Mouse (Mus musculus): ENCODE results near the gene Anxa6. TPM values are rescaled to one million over a fixed set of nuclear protein-coding genes. Genes with fewer than 3 reads are reported as not detected.
"Not testable (repeated sequence)": the region's sequence is repeated elsewhere in the genome, so short reads cannot be mapped to it uniquely, and the experiment has no call there.

Gene Anxa6
- polyA plus RNA-seq, 1 experiment from 2014 or later, result 42.3 TPM

- Histone ChIP-seq H3K27me3 (ENCODE audit: control insufficient read depth, insufficient read depth, low read length) (no peaks in the 10 kb centered on the region), H3K27ac (ENCODE audit: low read depth, low read length) (no peak overlapping the region), H3K36me3 (ENCODE audit: control insufficient read depth, insufficient read depth, low read length) (no peaks in the 10 kb centered on the region), H3K9ac (replicated peaks; ENCODE audit: low read depth, low read length) (no peak overlapping the region), H3K4me1 (ENCODE audit: control insufficient read depth, insufficient read depth, low read length) (no peaks in the 10 kb centered on the region), H3K4me3 (ENCODE audit: low read depth, low read length) (no peak overlapping the region), H3K9me3 (ENCODE audit: control insufficient read depth, low read length) (no peaks in the 10 kb centered on the region), H3K4me2 (ENCODE audit: low read depth, low read length) (no peak overlapping the region)
- WGBS, result 86% methylated on average over 6 of the region's 6 CpGs
- no peak for ATAC-seq (ENCODE audit: low read depth)
Observed at GRCm38 (mm10) chr11:54965234-54965633, 68.0 kb downstream of the Anxa6 start.

GRCm38 (mm10) chr11:54962810-54963209, 70.4 kb downstream of the Anxa6 start, which contains the start of gene Tnip1:
Gene Tnip1 (minus strand): TSS chr11:54962917.
- Histone ChIP-seq H3K4me3 (ENCODE audit: low read depth, low read length) (no peak within 1 kb of the TSS), H3K4me2 (ENCODE audit: low read depth, low read length) (no peak within 1 kb of the TSS), H3K27me3 (ENCODE audit: control insufficient read depth, insufficient read depth, low read length) (no peaks in the 10 kb centered on the region), H3K4me1 (ENCODE audit: control insufficient read depth, insufficient read depth, low read length) (no peaks in the 10 kb centered on the region), H3K27ac (ENCODE audit: low read depth, low read length) (no peak within 1 kb of the TSS), H3K9ac (replicated peaks; ENCODE audit: low read depth, low read length) (no peak within 1 kb of the TSS), H3K36me3 (ENCODE audit: control insufficient read depth, insufficient read depth, low read length) (no peaks in the 10 kb centered on the region), H3K9me3 (ENCODE audit: control insufficient read depth, low read length) (no peaks in the 10 kb centered on the region)
- ATAC-seq (ENCODE audit: low read depth), result no peak
- 54% methylated on average over 6 of the region's 6 CpGs for WGBS

DNA sequence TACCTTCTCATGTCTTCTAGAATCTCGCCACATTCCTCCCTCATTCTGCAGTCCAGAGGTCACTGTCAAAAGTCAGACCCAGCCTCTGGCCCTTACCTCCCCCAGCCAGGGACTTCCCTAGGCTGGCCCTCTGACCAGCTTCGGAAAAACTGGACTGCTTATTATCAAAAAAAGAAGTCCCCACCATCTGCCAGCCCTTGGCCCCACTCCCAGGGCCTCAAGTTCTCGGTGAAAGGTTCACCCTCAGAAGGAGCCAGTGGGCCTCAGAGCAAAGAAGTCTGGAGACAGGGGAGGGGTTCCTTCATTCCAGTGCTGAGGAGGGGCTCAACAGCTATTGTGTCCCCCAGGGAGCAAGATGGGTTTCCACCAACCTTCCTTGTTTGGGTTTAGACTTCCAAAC, 71.3 kb downstream of the Anxa6 start:
- Histone ChIP-seq H3K4me1 (ENCODE audit: control insufficient read depth, insufficient read depth, low read length) (no peaks in the 10 kb centered on the region), H3K27me3 (ENCODE audit: control insufficient read depth, insufficient read depth, low read length) (no peaks in the 10 kb centered on the region), H3K4me3 (ENCODE audit: low read depth, low read length) (no peak overlapping the region), H3K9me3 (ENCODE audit: control insufficient read depth, low read length) (no peaks in the 10 kb centered on the region), H3K9ac (replicated peaks; ENCODE audit: low read depth, low read length) (no peak overlapping the region), H3K27ac (ENCODE audit: low read depth, low read length) (no peak overlapping the region), H3K4me2 (ENCODE audit: low read depth, low read length) (no peak overlapping the region), H3K36me3 (ENCODE audit: control insufficient read depth, insufficient read depth, low read length) (no peaks in the 10 kb centered on the region)
- ATAC-seq (ENCODE audit: low read depth), result no peak
- 84% methylated on average over 3 of the region's 3 CpGs for WGBS

GRCm38 (mm10) chr11:54961164-54961850, 71.9 kb downstream of the Anxa6 start:
- no peak overlapping the region for H3K9ac ChIP-seq (replicated peaks; ENCODE audit: low read depth, low read length)
- WGBS, result 79% methylated on average over 6 of the region's 6 CpGs
- no peaks in the 10 kb centered on the region for H3K4me1 ChIP-seq (ENCODE audit: control insufficient read depth, insufficient read depth, low read length)
- no peaks in the 10 kb centered on the region for H3K9me3 ChIP-seq (ENCODE audit: control insufficient read depth, low read length)
- H3K4me3 ChIP-seq (ENCODE audit: low read depth, low read length), result no peak overlapping the region
- H3K27me3 ChIP-seq (ENCODE audit: control insufficient read depth, insufficient read depth, low read length), result no peaks in the 10 kb centered on the region
- no peak overlapping the region for H3K27ac ChIP-seq (ENCODE audit: low read depth, low read length)
- no peaks in the 10 kb centered on the region for H3K36me3 ChIP-seq (ENCODE audit: control insufficient read depth, insufficient read depth, low read length)
- no peak overlapping the region for H3K4me2 ChIP-seq (ENCODE audit: low read depth, low read length)
- no peak for ATAC-seq (ENCODE audit: low read depth)

- 90% methylated on average over 6 of the region's 6 CpGs for WGBS
- H3K27ac ChIP-seq (ENCODE audit: low read depth, low read length), result no peak overlapping the region
- no peak overlapping the region for H3K4me2 ChIP-seq (ENCODE audit: low read depth, low read length)
- H3K9ac ChIP-seq (replicated peaks; ENCODE audit: low read depth, low read length), result no peak overlapping the region
- no peaks in the 10 kb centered on the region for H3K27me3 ChIP-seq (ENCODE audit: control insufficient read depth, insufficient read depth, low read length)
- no peaks in the 10 kb centered on the region for H3K9me3 ChIP-seq (ENCODE audit: control insufficient read depth, low read length)
- H3K36me3 ChIP-seq (ENCODE audit: control insufficient read depth, insufficient read depth, low read length), result no peaks in the 10 kb centered on the region
- no peak overlapping the region for H3K4me3 ChIP-seq (ENCODE audit: low read depth, low read length)
- H3K4me1 ChIP-seq (ENCODE audit: control insufficient read depth, insufficient read depth, low read length), result no peaks in the 10 kb centered on the region
- no peak for ATAC-seq (ENCODE audit: low read depth)
Observed at GRCm38 (mm10) chr11:54960251-54960650, 73.0 kb downstream of the Anxa6 start.

DNA sequence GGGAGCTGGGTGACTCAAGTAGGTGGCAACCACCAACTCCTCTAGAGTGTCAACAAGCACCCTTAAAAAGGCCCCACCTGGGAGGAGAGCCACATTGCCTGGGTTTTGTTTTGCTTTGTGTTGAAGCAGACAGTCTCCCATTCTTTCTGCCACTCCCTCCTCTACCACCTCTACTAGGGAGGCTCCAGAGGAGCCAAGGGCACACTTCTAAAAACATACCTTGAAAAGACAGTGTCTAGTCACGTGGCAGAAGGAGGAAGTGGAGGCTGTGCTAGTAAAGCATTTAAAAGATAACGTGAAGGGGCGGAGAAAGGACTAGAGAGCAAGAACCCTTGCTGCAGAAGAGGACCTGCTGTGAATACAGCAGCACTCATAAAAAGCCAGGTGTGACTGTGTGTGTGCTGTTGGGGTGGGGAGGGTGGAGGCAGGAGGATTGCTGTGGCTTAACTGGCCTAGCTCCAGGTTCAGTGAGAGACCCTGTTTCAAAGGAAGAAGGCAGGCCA, 74.6 kb downstream of the Anxa6 start:
- no peak for ATAC-seq (ENCODE audit: low read depth)
- Histone ChIP-seq H3K4me1 (ENCODE audit: control insufficient read depth, insufficient read depth, low read length) (0 out of 2 replicates have a peak, but pooled peaks cover 4% of the 10 kb centered on the region), H3K9ac (replicated peaks; ENCODE audit: low read depth, low read length) (no peak overlapping the region), H3K27ac (ENCODE audit: low read depth, low read length) (no peak overlapping the region), H3K36me3 (ENCODE audit: control insufficient read depth, insufficient read depth, low read length) (no peaks in the 10 kb centered on the region), H3K27me3 (ENCODE audit: control insufficient read depth, insufficient read depth, low read length) (no peaks in the 10 kb centered on the region), H3K4me2 (ENCODE audit: low read depth, low read length) (no peak overlapping the region), H3K4me3 (ENCODE audit: low read depth, low read length) (no peak overlapping the region), H3K9me3 (ENCODE audit: control insufficient read depth, low read length) (no peaks in the 10 kb centered on the region)
- 52% methylated on average over 3 of the region's 3 CpGs for WGBS

DNA sequence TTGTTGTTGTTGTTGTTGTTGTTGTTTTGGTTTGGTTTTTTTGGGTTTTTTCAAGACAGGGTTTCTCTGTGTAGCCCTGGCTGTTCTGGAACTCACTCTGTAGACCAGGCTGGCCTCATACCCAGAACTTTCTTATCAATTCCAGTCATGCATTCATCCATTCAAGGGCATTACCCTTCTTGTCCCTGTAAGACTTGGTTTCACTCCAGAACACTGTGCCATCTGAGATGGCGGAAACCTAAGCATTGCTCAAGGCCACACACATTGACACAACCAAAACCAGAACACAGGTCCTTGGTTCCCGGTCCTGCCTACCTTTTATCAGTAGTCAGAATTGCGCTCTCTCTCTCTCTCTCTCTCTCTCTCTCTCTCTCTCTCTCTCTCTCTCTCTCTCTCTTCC, 75.5 kb downstream of the Anxa6 start:
- H3K27ac ChIP-seq (ENCODE audit: low read depth, low read length); H3K4me2 ChIP-seq (ENCODE audit: low read depth, low read length); H3K9me3 ChIP-seq (ENCODE audit: control insufficient read depth, low read length); H3K36me3 ChIP-seq (ENCODE audit: control insufficient read depth, insufficient read depth, low read length); H3K4me3 ChIP-seq (ENCODE audit: low read depth, low read length); ATAC-seq (ENCODE audit: low read depth); H3K9ac ChIP-seq (replicated peaks; ENCODE audit: low read depth, low read length); H3K27me3 ChIP-seq (ENCODE audit: control insufficient read depth, insufficient read depth, low read length); H3K4me1 ChIP-seq (ENCODE audit: control insufficient read depth, insufficient read depth, low read length): not testable (repeated sequence)
- 86% methylated on average over 3 of the region's 3 CpGs for WGBS

DNA sequence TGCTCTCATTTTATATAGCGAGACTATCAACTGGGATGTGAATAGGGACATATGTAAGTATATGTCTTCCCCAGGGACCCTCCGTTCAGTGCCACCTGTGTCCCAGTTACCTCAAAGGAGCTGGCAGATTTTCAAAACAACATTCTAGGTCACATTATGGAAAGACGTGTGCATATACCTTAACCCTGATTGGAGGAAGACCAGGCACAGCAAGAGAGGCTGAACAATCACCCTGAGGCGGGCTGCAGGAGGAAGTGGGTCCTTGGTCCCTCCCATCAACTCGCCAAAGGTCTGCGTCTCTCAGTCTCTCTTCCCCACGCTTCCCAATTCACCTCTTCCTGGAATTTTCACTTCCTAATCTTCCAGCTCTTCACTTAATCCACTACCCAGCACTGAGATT, 76.3 kb downstream of the Anxa6 start:
- 66% methylated on average over 7 of the region's 7 CpGs for WGBS
- Histone ChIP-seq H3K9ac (replicated peaks; ENCODE audit: low read depth, low read length) (no peak overlapping the region), H3K27ac (ENCODE audit: low read depth, low read length) (no peak overlapping the region), H3K4me2 (ENCODE audit: low read depth, low read length) (no peak overlapping the region), H3K4me3 (ENCODE audit: low read depth, low read length) (no peak overlapping the region), H3K27me3 (ENCODE audit: control insufficient read depth, insufficient read depth, low read length) (no peaks in the 10 kb centered on the region), H3K4me1 (ENCODE audit: control insufficient read depth, insufficient read depth, low read length) (0 out of 2 replicates have a peak, but pooled peaks cover 4% of the 10 kb centered on the region), H3K36me3 (ENCODE audit: control insufficient read depth, insufficient read depth, low read length) (no peaks in the 10 kb centered on the region), H3K9me3 (ENCODE audit: control insufficient read depth, low read length) (no peaks in the 10 kb centered on the region)
- no peak for ATAC-seq (ENCODE audit: low read depth)

DNA sequence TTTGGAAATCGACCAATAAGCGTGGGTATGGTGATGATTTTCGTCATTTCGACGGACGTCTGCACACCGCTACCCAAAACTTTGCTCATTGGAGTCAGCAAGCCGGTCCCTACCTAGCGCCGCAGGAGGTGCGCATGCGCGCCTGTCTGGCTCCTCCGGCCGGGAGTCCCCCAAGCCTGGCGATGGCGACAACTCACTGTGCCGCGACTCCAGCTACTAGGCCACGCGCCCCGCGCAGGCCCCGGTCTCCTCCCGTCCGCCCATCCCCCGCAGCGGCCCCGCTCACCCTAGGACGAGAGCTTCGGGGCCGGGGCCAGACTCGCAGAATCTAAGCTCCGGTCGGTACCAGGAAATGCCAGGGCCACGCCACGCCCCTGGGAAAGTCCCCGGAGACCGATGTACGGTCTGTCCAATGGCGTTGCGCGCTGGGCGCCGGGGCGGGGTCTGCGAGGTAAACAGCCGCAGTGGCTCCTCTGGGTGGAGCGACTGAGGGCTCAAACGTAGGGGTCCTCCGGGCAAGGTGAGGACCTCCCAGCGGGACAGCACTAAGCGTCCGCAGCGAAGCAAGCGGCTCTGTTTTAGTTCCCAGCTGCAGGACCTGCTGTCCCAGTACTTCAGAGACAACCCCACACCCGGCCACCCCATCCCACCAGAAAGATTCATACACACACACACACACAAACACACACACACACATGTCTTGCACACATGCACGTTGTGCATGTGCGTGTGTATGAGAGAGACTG, 77.3 kb downstream of the Anxa6 start:
- Histone ChIP-seq H3K4me2 (ENCODE audit: low read depth, low read length) (peak overlapping the region; percentile 67), H3K9ac (replicated peaks; ENCODE audit: low read depth, low read length) (peak overlapping the region; percentile 75)
- 1% methylated on average over 59 of the region's 59 CpGs for WGBS

More for the DNA sequence above, 77.3 kb downstream of the Anxa6 start:
- Histone ChIP-seq H3K27ac (ENCODE audit: low read depth, low read length) (peak overlapping the region; percentile 82), H3K27me3 (ENCODE audit: control insufficient read depth, insufficient read depth, low read length) (no peaks in the 10 kb centered on the region), H3K4me3 (ENCODE audit: low read depth, low read length) (peak overlapping the region; percentile 74), H3K36me3 (ENCODE audit: control insufficient read depth, insufficient read depth, low read length) (no peaks in the 10 kb centered on the region), H3K9me3 (ENCODE audit: control insufficient read depth, low read length) (no peaks in the 10 kb centered on the region), H3K4me1 (ENCODE audit: control insufficient read depth, insufficient read depth, low read length) (0 out of 2 replicates have a peak, but pooled peaks cover 4% of the 10 kb centered on the region)
- ATAC-seq (ENCODE audit: low read depth), result peak; percentile 98
